Mouse (Mus musculus): ENCODE data around the gene Abcc10. TPM values are rescaled to one million over a fixed set of nuclear protein-coding genes. Genes with fewer than 3 reads are reported as not detected.

Abcc10 gene
- polyA plus RNA-seq, 2 experiments, result 0.94 to 1.7 TPM

GRCm38 (mm10) chr17:46262201-46262694, 65.9 kb downstream of the Abcc10 start:
- H3K9me3 ChIP-seq (ENCODE audit: control insufficient read depth, low read length), result no peaks in the 10 kb centered on the region
- peaks cover 20% of the 10 kb centered on the region for H3K36me3 ChIP-seq (replicated peaks; ENCODE audit: control insufficient read depth, insufficient read depth, low read depth)
- H3K27ac ChIP-seq, result no peak overlapping the region
- H3K4me2 ChIP-seq (ENCODE audit: low read depth), result no peak overlapping the region
- ATAC-seq (ENCODE audit: insufficient read depth), result no peak
- no peak overlapping the region for H3K9ac ChIP-seq (replicated peaks)
- WGBS (ENCODE audit: insufficient replicate concordance), result 88% methylated on average over 5 of the region's 5 CpGs
- TF ChIP-seq EP300 (IDR thresholded peaks at IDR 0.05; ENCODE audit: low read depth) (no peak), CTCF (IDR thresholded peaks at IDR 0.05; ENCODE audit: low read depth) (no peak)
- no peak overlapping the region for H3K4me3 ChIP-seq (ENCODE audit: insufficient read depth in 1 of 2, low read depth in 2 of 2, low read length in 2 of 2)
- H3K27me3 ChIP-seq (ENCODE audit: control insufficient read depth, insufficient read depth, low read length), result no peaks in the 10 kb centered on the region
- DNase-seq (ENCODE audit: low read depth in 3 of 3, low spot score in 3 of 3), result no peak
- no peaks in the 10 kb centered on the region for H3K4me1 ChIP-seq (replicated peaks; ENCODE audit: control insufficient read depth in 2 of 2, insufficient read depth in 2 of 2, low read length in 1 of 2)

- Histone ChIP-seq H3K4me2 (ENCODE audit: low read depth) (no peak overlapping the region), H3K27me3 (ENCODE audit: control insufficient read depth, insufficient read depth, low read length) (peaks cover 9% of the 10 kb centered on the region), H3K36me3 (replicated peaks; ENCODE audit: control insufficient read depth, insufficient read depth, low read depth) (peaks cover 20% of the 10 kb centered on the region), H3K9me3 (ENCODE audit: control insufficient read depth, low read length) (no peaks in the 10 kb centered on the region), H3K4me3 (ENCODE audit: insufficient read depth in 1 of 2, low read depth in 2 of 2, low read length in 2 of 2) (no peak overlapping the region), H3K9ac (replicated peaks) (no peak overlapping the region), H3K4me1 (replicated peaks; ENCODE audit: control insufficient read depth in 2 of 2, insufficient read depth in 2 of 2, low read length in 1 of 2) (no peaks in the 10 kb centered on the region), H3K27ac (no peak overlapping the region)
- DNase-seq (ENCODE audit: low read depth in 3 of 3, low spot score in 3 of 3) (no peak), ATAC-seq (ENCODE audit: insufficient read depth) (no peak)
- 79% methylated on average over 17 of the region's 17 CpGs for WGBS (ENCODE audit: insufficient replicate concordance)
- TF ChIP-seq EP300 (IDR thresholded peaks at IDR 0.05; ENCODE audit: low read depth) (no peak), CTCF (IDR thresholded peaks at IDR 0.05; ENCODE audit: low read depth) (no peak)
Observed at GRCm38 (mm10) chr17:46259675-46260074, 68.5 kb downstream of the Abcc10 start.

- WGBS (ENCODE audit: insufficient replicate concordance), result 73% methylated on average over 30 of the region's 30 CpGs
- H3K9ac ChIP-seq (replicated peaks), result no peak overlapping the region
- ATAC-seq (ENCODE audit: insufficient read depth), result no peak
- H3K27ac ChIP-seq, result no peak overlapping the region
- TF ChIP-seq CTCF (IDR thresholded peaks at IDR 0.05; ENCODE audit: low read depth) (no peak), EP300 (IDR thresholded peaks at IDR 0.05; ENCODE audit: low read depth) (no peak)
- no peak overlapping the region for H3K4me2 ChIP-seq (ENCODE audit: low read depth)
- H3K4me3 ChIP-seq (ENCODE audit: insufficient read depth in 1 of 2, low read depth in 2 of 2, low read length in 2 of 2), result no peak overlapping the region
- H3K36me3 ChIP-seq (replicated peaks; ENCODE audit: control insufficient read depth, insufficient read depth, low read depth), result peaks cover 12% of the 10 kb centered on the region; the same call in 1 of the 2 replicates
- peaks cover 0 to 3% of the 10 kb centered on the region in 2 experiments; a peak in 2 of 4 replicates for H3K4me1 ChIP-seq (replicated peaks; ENCODE audit: control insufficient read depth in 2 of 2, insufficient read depth in 2 of 2, low read length in 1 of 2)
- no peak for DNase-seq (ENCODE audit: low read depth in 3 of 3, low spot score in 3 of 3)
- no peaks in the 10 kb centered on the region for H3K9me3 ChIP-seq (ENCODE audit: control insufficient read depth, low read length)
- H3K27me3 ChIP-seq (ENCODE audit: control insufficient read depth, insufficient read depth, low read length), result peaks cover 20% of the 10 kb centered on the region
Observed at GRCm38 (mm10) chr17:46258279-46259053, 69.7 kb downstream of the Abcc10 start.

DNA sequence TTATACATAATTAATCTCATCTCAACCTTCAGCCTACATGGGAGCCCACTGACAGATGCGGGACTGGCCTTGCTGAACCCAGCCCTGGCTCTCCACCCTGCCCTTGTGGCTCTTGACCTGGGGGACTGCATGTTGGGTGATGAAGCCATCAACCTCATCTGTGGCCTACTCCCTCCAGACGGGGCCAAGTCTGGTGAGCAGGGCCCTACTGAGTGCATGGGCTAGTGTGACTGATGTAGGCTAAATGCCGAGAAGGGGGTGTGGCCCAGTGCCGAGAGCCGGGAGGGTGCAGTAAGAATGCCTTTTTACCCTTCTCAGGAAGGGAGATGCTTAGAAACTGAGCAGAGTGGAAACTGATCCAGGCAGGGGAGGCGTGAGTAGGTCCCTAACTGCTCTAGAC, 73.0 kb downstream of the Abcc10 start:
- no peak for DNase-seq (ENCODE audit: low read depth in 3 of 3, low spot score in 3 of 3)
- Histone ChIP-seq H3K27me3 (ENCODE audit: control insufficient read depth, insufficient read depth, low read length) (peaks cover 20% of the 10 kb centered on the region), H3K4me1 (replicated peaks; ENCODE audit: control insufficient read depth in 2 of 2, insufficient read depth in 2 of 2, low read length in 1 of 2) (peaks cover 0 to 6% of the 10 kb centered on the region in 2 experiments; a peak in 2 of 4 replicates), H3K27ac (no peak overlapping the region), H3K4me2 (ENCODE audit: low read depth) (no peak overlapping the region), H3K4me3 (ENCODE audit: insufficient read depth in 1 of 2, low read depth in 2 of 2, low read length in 2 of 2) (no peak overlapping the region), H3K9ac (replicated peaks) (no peak overlapping the region), H3K9me3 (ENCODE audit: control insufficient read depth, low read length) (no peaks in the 10 kb centered on the region), H3K36me3 (replicated peaks; ENCODE audit: control insufficient read depth, insufficient read depth, low read depth) (peaks cover 16% of the 10 kb centered on the region)
- no peak for ATAC-seq (ENCODE audit: insufficient read depth)
- WGBS (ENCODE audit: insufficient replicate concordance), result 26% methylated on average over 6 of the region's 6 CpGs
- TF ChIP-seq CTCF (IDR thresholded peaks at IDR 0.05; ENCODE audit: low read depth), result no peak
- TF ChIP-seq EP300 (IDR thresholded peaks at IDR 0.05; ENCODE audit: low read depth), result no peak

DNA sequence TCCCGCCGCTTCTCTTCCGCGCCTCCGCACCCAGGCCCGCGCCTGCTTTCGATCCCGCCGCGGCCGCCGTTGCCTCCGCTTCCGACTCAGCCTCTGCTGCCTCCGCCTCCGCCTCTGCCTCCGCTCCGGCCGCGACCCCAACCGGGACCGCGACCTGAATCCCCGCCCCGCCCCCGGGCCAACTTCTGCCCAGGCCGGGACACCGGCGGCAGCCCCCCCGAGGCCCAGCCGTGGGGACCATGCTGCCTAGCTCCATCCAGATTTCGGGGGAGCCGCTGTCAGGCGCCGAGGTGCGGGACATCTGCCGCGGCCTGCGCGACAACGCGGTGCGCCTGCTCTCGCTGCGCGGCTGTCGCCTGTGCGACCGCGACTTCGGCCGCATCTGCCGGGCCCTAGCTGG, 74.0 kb downstream of the Abcc10 start:
- no peak for TF ChIP-seq CTCF (IDR thresholded peaks at IDR 0.05; ENCODE audit: low read depth)
- no peak for TF ChIP-seq EP300 (IDR thresholded peaks at IDR 0.05; ENCODE audit: low read depth)
- peaks cover 22% of the 10 kb centered on the region for H3K36me3 ChIP-seq (replicated peaks; ENCODE audit: control insufficient read depth, insufficient read depth, low read depth)
- H3K27ac ChIP-seq, result no peak overlapping the region
- H3K4me3 ChIP-seq (ENCODE audit: insufficient read depth in 1 of 2, low read depth in 2 of 2, low read length in 2 of 2), result peak overlapping the region; percentile 22 to 68; a peak in 3 of 4 replicates
- no peak overlapping the region for H3K9ac ChIP-seq (replicated peaks)
- no peak for DNase-seq (ENCODE audit: low read depth in 3 of 3, low spot score in 3 of 3)
- no peaks in the 10 kb centered on the region for H3K9me3 ChIP-seq (ENCODE audit: control insufficient read depth, low read length)
- peaks cover 2 to 7% of the 10 kb centered on the region in 2 experiments; a peak in 2 of 4 replicates for H3K4me1 ChIP-seq (replicated peaks; ENCODE audit: control insufficient read depth in 2 of 2, insufficient read depth in 2 of 2, low read length in 1 of 2)
- peak overlapping the region; percentile 91 for H3K4me2 ChIP-seq (ENCODE audit: low read depth)
- ATAC-seq (ENCODE audit: insufficient read depth), result peak; percentile 10; the same call in 1 of the 2 replicates
- WGBS (ENCODE audit: insufficient replicate concordance), result 1% methylated on average over 51 of the region's 54 CpGs
- H3K27me3 ChIP-seq (ENCODE audit: control insufficient read depth, insufficient read depth, low read length), result peaks cover 20% of the 10 kb centered on the region

Data from liver, embryonic 14.5 days (tissue).